Mouse (Mus musculus): ENCODE measurements at regions not wholly inside any gene's neighbourhood (a gene's known extent, or its start where the extent isn't known, plus 50 kb on each side); places are given as distances from the start of the nearest gene placed in this dataset.

GRCm38 (mm10) chr19:14795910-14796309, 198.1 kb upstream of the Tle4 start:
- DNase-seq (ENCODE audit: low spot score in 2 of 2) = no peak

GRCm38 (mm10) chr19:14789992-14790391, 192.1 kb upstream of the Tle4 start:
- DNase-seq (ENCODE audit: low spot score in 2 of 2) = no peak

- DNase-seq (ENCODE audit: low spot score in 2 of 2) = no peak
Measured at GRCm38 (mm10) chr19:14788630-14789029, 190.8 kb upstream of the Tle4 start.

- no peak for DNase-seq (ENCODE audit: low spot score in 2 of 2)
Measured at GRCm38 (mm10) chr19:14786868-14787267, 189.0 kb upstream of the Tle4 start.

- no peak for DNase-seq (ENCODE audit: low spot score in 2 of 2)
Measured at GRCm38 (mm10) chr19:14785661-14786060, 187.8 kb upstream of the Tle4 start.

- no peak for DNase-seq (ENCODE audit: low spot score in 2 of 2)
Measured at GRCm38 (mm10) chr19:14777709-14778108, 179.9 kb upstream of the Tle4 start.

- DNase-seq (ENCODE audit: low spot score in 2 of 2) = peak; percentile 22 to 37
Measured at GRCm38 (mm10) chr19:14777198-14777597, 179.3 kb upstream of the Tle4 start.

- DNase-seq (ENCODE audit: low spot score in 2 of 2) = no peak
Measured at GRCm38 (mm10) chr19:14776791-14777190, 178.9 kb upstream of the Tle4 start.

GRCm38 (mm10) chr19:14772794-14773193, 174.9 kb upstream of the Tle4 start:
- DNase-seq (ENCODE audit: low spot score in 2 of 2) = no peak

GRCm38 (mm10) chr19:14752646-14753045, 154.8 kb upstream of the Tle4 start:
- no peak for DNase-seq (ENCODE audit: low spot score in 2 of 2)

- DNase-seq (ENCODE audit: low spot score in 2 of 2) = no peak
Measured at GRCm38 (mm10) chr19:14742361-14742760, 144.5 kb upstream of the Tle4 start.

- no peak for DNase-seq (ENCODE audit: low spot score in 2 of 2)
Measured at GRCm38 (mm10) chr19:14740936-14741335, 143.1 kb upstream of the Tle4 start.

- no peak for DNase-seq (ENCODE audit: low spot score in 2 of 2)
Measured at GRCm38 (mm10) chr19:14740139-14740538, 142.3 kb upstream of the Tle4 start.

- no peak for DNase-seq (ENCODE audit: low spot score in 2 of 2)
Measured at GRCm38 (mm10) chr19:14736514-14736913, 138.7 kb upstream of the Tle4 start.

GRCm38 (mm10) chr19:14725329-14725728, 127.5 kb upstream of the Tle4 start:
- DNase-seq (ENCODE audit: low spot score in 2 of 2) = no peak

- no peak for DNase-seq (ENCODE audit: low spot score in 2 of 2)
Measured at GRCm38 (mm10) chr19:14724637-14725036, 126.8 kb upstream of the Tle4 start.

GRCm38 (mm10) chr19:14705791-14706190, 107.9 kb upstream of the Tle4 start:
- no peak for DNase-seq (ENCODE audit: low spot score in 2 of 2)

- no peak for DNase-seq (ENCODE audit: low spot score in 2 of 2)
Measured at GRCm38 (mm10) chr19:14701116-14701515, 103.3 kb upstream of the Tle4 start.

- no peak for DNase-seq (ENCODE audit: low spot score in 2 of 2)
Measured at GRCm38 (mm10) chr19:14695369-14695768, 97.5 kb upstream of the Tle4 start.

GRCm38 (mm10) chr19:14692183-14692582, 94.3 kb upstream of the Tle4 start:
- DNase-seq (ENCODE audit: low spot score in 2 of 2) = no peak

- no peak for DNase-seq (ENCODE audit: low spot score in 2 of 2)
Measured at GRCm38 (mm10) chr19:14685628-14686027, 87.8 kb upstream of the Tle4 start.

- DNase-seq (ENCODE audit: low spot score in 2 of 2) = no peak
Measured at GRCm38 (mm10) chr19:14684669-14685068, 86.8 kb upstream of the Tle4 start.

GRCm38 (mm10) chr19:14681306-14681705, 83.5 kb upstream of the Tle4 start:
- peak; percentile 7 to 15 for DNase-seq (ENCODE audit: low spot score in 2 of 2)

- no peak for DNase-seq (ENCODE audit: low spot score in 2 of 2)
Measured at GRCm38 (mm10) chr19:14679776-14680175, 81.9 kb upstream of the Tle4 start.

- DNase-seq (ENCODE audit: low spot score in 2 of 2) = no peak
Measured at GRCm38 (mm10) chr19:14678584-14678983, 80.7 kb upstream of the Tle4 start.
